Mouse (Mus musculus) CH12.LX (cell line): Measurements from ENCODE around the gene Arx. TPM values are rescaled to one million over a fixed set of nuclear protein-coding genes. Genes with fewer than 3 reads are reported as not detected.

ENCODE experiments used
- DNase-seq: peaks from one replicate; pipeline ENCODE4 v3.0.0-alpha.2; 2013; ENCODE audit errors: extremely low read depth
- H3K27ac ChIP-seq: 2 replicates; pipeline ENCODE4 v1.5.1; 2012; ENCODE audit warnings: low read depth, mild to moderate bottlenecking, control low read depth, moderate library complexity; ENCODE audit not compliant: insufficient read depth
- H3K27me3 ChIP-seq: replicated peaks from 2 replicates; pipeline ENCODE3; 2012; ENCODE audit warnings: inconsistent platforms
- H3K36me3 ChIP-seq, 2 experiments: replicated peaks in 1 of 2; 2 replicates each; pipeline versions ENCODE3 to v1.6.1; 2012; ENCODE audit warnings: inconsistent platforms in 1 of 2, low read length in 1 of 2, mild to moderate bottlenecking in 1 of 2, mixed read lengths in 1 of 2, moderate library complexity in 1 of 2; ENCODE audit not compliant: control insufficient read depth in 1 of 2, insufficient read depth in 1 of 2
- H3K4me1 ChIP-seq, 2 experiments: 2 replicates each; pipeline ENCODE4 v1.6.1; 2012; ENCODE audit warnings: inconsistent platforms in 1 of 2, moderate library complexity in 1 of 2; ENCODE audit not compliant: insufficient read depth in 2 of 2, control insufficient read depth in 1 of 2
- H3K4me2 ChIP-seq: 2 replicates; pipeline ENCODE4 v1.6.1; 2012; ENCODE audit warnings: low read depth, mild to moderate bottlenecking, control low read depth; ENCODE audit not compliant: poor library complexity, insufficient read depth, severe bottlenecking
- H3K4me3 ChIP-seq, 3 experiments: fragments of 150-350 bp in 1 of 3; sonication (generic) in 1 of 3; replicated peaks in 1 of 3; 2 replicates each; pipeline versions ENCODE3 to v1.5.1; 2011 to 2012; ENCODE audit warnings: low read depth in 2 of 3, low read length in 2 of 3, mild to moderate bottlenecking in 2 of 3, moderate library complexity in 2 of 3, control low read depth in 1 of 3, improper control_type of control experiment in 1 of 3, inconsistent platforms in 1 of 3, mixed read lengths in 1 of 3; ENCODE audit not compliant: poor library complexity in 1 of 3
- H3K79me2 ChIP-seq: replicated peaks from 2 replicates; pipeline ENCODE4 v1.6.1; 2012; ENCODE audit warnings: mild to moderate bottlenecking, moderate library complexity; ENCODE audit not compliant: control insufficient read depth, poor library complexity, insufficient read depth, severe bottlenecking; ENCODE audit errors: extremely low read depth
- H3K9ac ChIP-seq: 2 replicates; pipeline ENCODE4 v1.6.1; 2012; ENCODE audit warnings: low read depth, mild to moderate bottlenecking, control low read depth, moderate library complexity; ENCODE audit not compliant: insufficient read depth
- H3K9me3 ChIP-seq: replicated peaks from 2 replicates; pipeline ENCODE3; 2012; ENCODE audit warnings: low read length, inconsistent platforms, mixed read lengths
- BHLHE40 ChIP-seq: IDR thresholded peaks from 2 replicates; pipeline ENCODE4 v1.6.1; 2011; ENCODE audit warnings: mild to moderate bottlenecking, low read depth, low read length, improper control_type of control experiment
- CHD2 ChIP-seq: IDR thresholded peaks from 2 replicates; pipeline ENCODE4 v1.6.1; 2011; ENCODE audit warnings: low read length, improper control_type of control experiment
- CTCF ChIP-seq, 2 experiments: IDR thresholded peaks in 1 of 2; conservative IDR thresholded peaks in 1 of 2; 2 replicates each; pipeline ENCODE4 v1.5.1; 2011 to 2012; ENCODE audit warnings: low read depth in 2 of 2, low read length in 2 of 2, improper control_type of control experiment in 1 of 2, inconsistent platforms in 1 of 2, mild to moderate bottlenecking in 1 of 2, moderate library complexity in 1 of 2
- ELF1 ChIP-seq: IDR thresholded peaks from 2 replicates; pipeline ENCODE4 v1.6.1; 2014; ENCODE audit warnings: low read depth, mild to moderate bottlenecking, inconsistent platforms, low read length, improper control_type of control experiment
- ETS1 ChIP-seq: conservative IDR thresholded peaks from 2 replicates; pipeline ENCODE4 v1.6.1; 2012; ENCODE audit warnings: low read depth, mild to moderate bottlenecking, inconsistent platforms, low read length, improper control_type of control experiment, moderate library complexity
- GABPA ChIP-seq: IDR thresholded peaks from 2 replicates; pipeline ENCODE4 v1.6.1; 2012; ENCODE audit warnings: low read depth, low read length, improper control_type of control experiment, inconsistent platforms; ENCODE audit not compliant: insufficient replicate concordance
- HCFC1 ChIP-seq: IDR thresholded peaks from 2 replicates; pipeline ENCODE4 v1.6.1; 2012; ENCODE audit warnings: low read depth, mild to moderate bottlenecking, inconsistent platforms, low read length, improper control_type of control experiment
- IRF4 ChIP-seq: IDR thresholded peaks from 2 replicates; pipeline ENCODE4 v1.6.1; 2014; ENCODE audit warnings: low read depth, mild to moderate bottlenecking, inconsistent platforms, low read length, improper control_type of control experiment
- JUND ChIP-seq: conservative IDR thresholded peaks from 2 replicates; pipeline ENCODE4 v1.6.1; 2011; ENCODE audit warnings: low read depth, low read length, improper control_type of control experiment
- MAFK ChIP-seq: IDR thresholded peaks from 2 replicates; pipeline ENCODE4 v1.6.1; 2011; ENCODE audit warnings: low read length, improper control_type of control experiment; ENCODE audit not compliant: insufficient replicate concordance
- MAZ ChIP-seq: IDR thresholded peaks from 2 replicates; pipeline ENCODE4 v1.6.1; 2012; ENCODE audit warnings: low read depth, mild to moderate bottlenecking, inconsistent platforms, low read length, improper control_type of control experiment, moderate library complexity
- MYC ChIP-seq: IDR thresholded peaks from 2 replicates; pipeline ENCODE4 v1.6.1; 2011; ENCODE audit warnings: low read depth, mild to moderate bottlenecking, improper control_type of control experiment, low read length
- POLR2A ChIP-seq: IDR thresholded peaks from 2 replicates; pipeline ENCODE4 v1.6.1; 2011; ENCODE audit warnings: low read depth, mild to moderate bottlenecking, improper control_type of control experiment, low read length
- POLR2AphosphoS2 ChIP-seq: IDR thresholded peaks from 2 replicates; pipeline ENCODE4 v1.6.1; 2011; ENCODE audit warnings: low read depth, low read length, improper control_type of control experiment
- RAD21 ChIP-seq: IDR thresholded peaks from 2 replicates; pipeline ENCODE4 v1.6.1; 2011; ENCODE audit warnings: low read depth, mild to moderate bottlenecking, low read length, improper control_type of control experiment, moderate library complexity
- SIN3A ChIP-seq: IDR thresholded peaks from 2 replicates; pipeline ENCODE4 v1.6.1; 2012; ENCODE audit warnings: low read length, improper control_type of control experiment, inconsistent platforms
- TBP ChIP-seq: conservative IDR thresholded peaks from 2 replicates; pipeline ENCODE4 v1.6.1; 2011; ENCODE audit warnings: low read depth, low read length, improper control_type of control experiment
- TCF12 ChIP-seq: IDR thresholded peaks from 2 replicates; pipeline ENCODE4 v1.6.1; 2014; ENCODE audit warnings: low read depth, mild to moderate bottlenecking, inconsistent platforms, low read length, improper control_type of control experiment
- USF1 ChIP-seq: IDR thresholded peaks from 2 replicates; pipeline ENCODE4 v1.6.1; 2014; ENCODE audit warnings: low read depth, mild to moderate bottlenecking, inconsistent platforms, low read length, improper control_type of control experiment
- USF2 ChIP-seq: conservative IDR thresholded peaks from 2 replicates; pipeline ENCODE4 v1.6.1; 2011; ENCODE audit warnings: low read depth, low read length, improper control_type of control experiment
- ZC3H11A ChIP-seq: IDR thresholded peaks from 2 replicates; pipeline ENCODE4 v1.6.1; 2012; ENCODE audit warnings: low read depth, mild to moderate bottlenecking, inconsistent platforms, low read length, improper control_type of control experiment
- ZMIZ1 ChIP-seq: IDR thresholded peaks from 2 replicates; pipeline ENCODE4 v1.6.1; 2012; ENCODE audit warnings: low read depth, mild to moderate bottlenecking, inconsistent platforms, low read length, improper control_type of control experiment
- ZNF384 ChIP-seq: IDR thresholded peaks from 2 replicates; pipeline ENCODE4 v1.6.1; 2012; ENCODE audit warnings: low read depth, low read length, improper control_type of control experiment, inconsistent platforms
- dilution Hi-C: fragments of 300-500 bp; cut with MboI; formaldehyde crosslinking; loops from 2 replicates; pipeline ENCODE4 v1.14.3; 2020; ENCODE audit warnings: low sequenced_read_pairs; ENCODE audit not compliant: extremely low pct_unique_long_range_greater_than_20kb, extremely low pct_ligation_motif_present
- in situ Hi-C: fragments of 300-500 bp; cut with MboI; formaldehyde crosslinking; loops from 3 replicates; pipeline ENCODE4 v1.14.3; 2019; ENCODE audit warnings: low sequenced_read_pairs, low pct_ligation_motif_present, low pct_unique_long_range_greater_than_20kb, mixed read lengths
- polyA plus RNA-seq: library from polyadenylated mRNA; unstranded; fragments of >175 nt; gene quantifications from 2 replicates; pipeline ENCODE4 v1.2.1, GENCODE M21; 2012; ENCODE audit warnings: low read depth; ENCODE audit not compliant: insufficient read length
- total RNA-seq, 2 experiments: library from RNA; depleted of rRNA; stranded (reverse); fragments of 300-350 nt in 1 of 2; fragments of >200 nt in 1 of 2; gene quantifications; 2 replicates each; pipeline ENCODE4 v1.2.3; 2012 to 2014

Gene Arx
- total and polyA plus RNA-seq, 3 experiments, result not detected

DNA sequence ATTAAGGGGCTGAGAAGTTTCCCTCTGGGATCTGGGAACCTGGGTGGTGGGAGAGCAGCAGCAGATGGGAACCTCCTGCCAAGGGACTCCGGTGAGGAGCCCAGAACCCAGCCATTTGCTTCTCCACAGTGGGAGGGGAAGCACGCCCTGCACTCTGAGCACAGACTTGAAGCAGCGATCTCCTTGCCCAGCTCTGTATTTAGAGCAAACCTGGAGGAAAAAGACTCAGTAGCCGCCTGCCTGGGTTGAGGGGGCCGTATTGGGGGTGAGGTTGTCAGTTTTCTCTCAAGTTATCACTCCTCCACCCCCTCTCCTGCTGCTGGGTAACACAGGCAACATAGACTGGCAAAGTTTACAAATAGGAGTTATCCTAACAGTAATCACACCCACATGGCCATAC lies 4.5 kb upstream of the Arx start:
- dilution Hi-C loops, result no loop called here
- no peak for DNase-seq
- no peaks in the 10 kb centered on the region for H3K4me1 ChIP-seq
- H3K4me2 ChIP-seq, result peak overlapping the region; percentile 51
- H3K9ac ChIP-seq, result 0 out of 2 replicates have a peak overlapping the region, but pooled peaks have one; percentile 6
- TF ChIP-seq USF2 (no peak), ELF1 (no peak), HCFC1 (no peak), BHLHE40 (no peak), CHD2 (no peak), GABPA (no peak), IRF4 (no peak), ETS1 (no peak), ZNF384 (no peak), JUND (no peak), ZMIZ1 (no peak), CTCF (conservative IDR thresholded peaks at IDR 0.05 in 1 of 2, IDR thresholded peaks at IDR 0.05 in 1 of 2; ENCODE audit: low read depth in 2 of 2, low read length in 2 of 2) (no peak), RAD21 (no peak), USF1 (no peak), POLR2A (no peak)
- no peaks in the 10 kb centered on the region for H3K9me3 ChIP-seq
- H3K4me3 ChIP-seq, result peak overlapping the region; percentile 17 to 30 (median 29)
- peaks cover 7% of the 10 kb centered on the region for H3K27me3 ChIP-seq
- H3K79me2 ChIP-seq, result no peaks in the 10 kb centered on the region
- no peaks in the 10 kb centered on the region for H3K36me3 ChIP-seq
- in situ Hi-C loops, result loop anchor here (10.0 kb wide), 1 partner anchor 203 kb away; no protein-coding TSS in a partner anchor
- H3K27ac ChIP-seq, result no peak overlapping the region

DNA sequence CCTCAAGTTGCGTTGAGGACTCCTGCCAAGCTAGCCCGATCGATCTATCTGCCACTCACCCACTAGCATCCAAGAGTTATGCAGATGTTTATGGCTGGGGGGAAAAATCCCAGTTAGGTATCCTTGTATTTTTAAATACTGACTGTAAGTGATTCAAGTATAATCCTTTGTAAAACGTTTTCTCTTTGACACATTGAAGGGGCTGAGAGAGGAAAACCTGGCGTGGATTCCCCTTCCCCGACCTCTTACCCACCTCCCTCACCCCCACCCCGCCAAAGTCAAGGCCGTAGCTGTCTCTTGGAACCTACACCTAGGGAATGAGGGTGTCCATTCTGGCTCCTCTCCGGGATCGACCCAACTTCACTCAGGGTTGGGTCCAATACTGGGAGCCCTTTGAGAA lies 1.2 kb upstream of the Arx start:
- no peaks in the 10 kb centered on the region for H3K79me2 ChIP-seq
- in situ Hi-C loops (loop anchor here (10.0 kb wide), 1 partner anchor 200 kb away; no protein-coding TSS in a partner anchor), dilution Hi-C loops (no loop called here)
- no peaks in the 10 kb centered on the region for H3K4me1 ChIP-seq
- H3K4me3 ChIP-seq, result no peak overlapping the region
- H3K36me3 ChIP-seq, result no peaks in the 10 kb centered on the region
- DNase-seq, result no peak
- no peak overlapping the region for H3K4me2 ChIP-seq
- peaks cover 33% of the 10 kb centered on the region for H3K27me3 ChIP-seq
- no peak overlapping the region for H3K9ac ChIP-seq
- no peak for TF ChIP-seq TCF12
- no peak for TF ChIP-seq HCFC1
- no peak for TF ChIP-seq CHD2
- TF ChIP-seq MAFK, result no peak
- TF ChIP-seq MYC, result no peak
- TF ChIP-seq SIN3A, result no peak
- TF ChIP-seq POLR2A, result no peak
- TF ChIP-seq BHLHE40, result no peak
- TF ChIP-seq ETS1, result no peak
- TF ChIP-seq POLR2AphosphoS2, result no peak
- TF ChIP-seq MAZ, result no peak
- no peak for TF ChIP-seq TBP
- no peak for TF ChIP-seq ZC3H11A
- no peaks in the 10 kb centered on the region for H3K9me3 ChIP-seq
- H3K27ac ChIP-seq, result no peak overlapping the region
